Mouse (Mus musculus) spleen, postnatal 36 days (tissue): ENCODE data around the gene Sycn.

Experiments used
- DNase-seq, 2 experiments: peaks; one replicate each; pipeline ENCODE4 v3.0.0; 2022; ENCODE audit warnings: low spot score in 2 of 2, mixed read lengths in 1 of 2

The Sycn gene

DNA sequence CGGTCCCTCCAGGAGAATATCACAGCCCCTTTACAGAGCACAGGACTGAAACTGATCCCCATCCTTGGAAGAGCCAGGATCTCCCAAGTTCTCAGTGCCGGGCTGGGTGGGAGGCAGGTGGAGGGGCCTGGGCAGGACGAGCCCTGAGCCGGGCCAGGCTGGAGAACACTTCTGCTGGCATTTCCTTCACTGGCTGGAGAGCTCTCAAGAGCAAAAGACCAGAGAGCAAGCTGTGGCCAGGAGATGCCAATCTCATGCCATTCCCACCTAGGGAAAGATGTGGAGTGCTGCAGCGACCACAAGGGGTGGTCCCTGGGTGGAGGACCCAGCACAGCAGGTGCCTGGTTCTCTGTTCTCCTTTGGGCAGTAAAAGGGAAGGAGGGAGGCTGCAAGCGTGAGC, 44.3 kb downstream of the Sycn start:
- DNase-seq = no peak

DNA sequence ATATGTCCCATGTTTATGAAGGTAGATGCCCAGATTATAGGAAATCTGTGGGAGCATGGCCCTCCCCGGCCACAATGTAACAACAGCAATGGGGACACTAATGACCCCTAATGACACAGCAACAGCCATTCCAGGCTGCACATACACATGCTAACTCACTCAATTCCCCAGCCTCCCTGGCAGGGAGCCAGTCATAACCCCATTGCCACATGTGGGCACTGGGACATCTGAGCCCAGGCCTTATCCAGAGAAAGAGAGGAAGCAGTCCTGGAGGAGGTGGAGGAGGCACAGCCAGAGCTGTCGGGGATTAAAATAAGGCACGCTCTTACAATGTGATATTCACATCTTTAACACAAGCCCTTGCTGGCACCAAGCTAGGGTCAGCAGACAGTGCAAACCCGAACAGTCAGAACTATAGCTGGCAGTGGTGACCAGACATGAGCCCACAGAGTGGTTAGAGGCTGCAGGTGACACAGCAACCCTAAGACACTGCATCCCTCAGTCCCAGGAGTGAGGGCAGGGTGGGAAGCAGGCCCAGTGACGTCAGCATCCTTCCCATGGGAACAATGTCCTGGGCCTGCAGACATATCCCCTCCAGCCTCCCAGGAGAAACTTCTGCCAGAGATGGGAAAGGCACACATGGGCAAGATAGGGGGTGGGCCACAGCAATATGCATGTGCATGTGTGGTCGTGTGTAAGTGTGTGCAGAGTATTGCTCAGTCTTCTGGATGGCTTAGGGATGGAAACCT, 46.2 kb downstream of the Sycn start:
- DNase-seq = no peak

DNA sequence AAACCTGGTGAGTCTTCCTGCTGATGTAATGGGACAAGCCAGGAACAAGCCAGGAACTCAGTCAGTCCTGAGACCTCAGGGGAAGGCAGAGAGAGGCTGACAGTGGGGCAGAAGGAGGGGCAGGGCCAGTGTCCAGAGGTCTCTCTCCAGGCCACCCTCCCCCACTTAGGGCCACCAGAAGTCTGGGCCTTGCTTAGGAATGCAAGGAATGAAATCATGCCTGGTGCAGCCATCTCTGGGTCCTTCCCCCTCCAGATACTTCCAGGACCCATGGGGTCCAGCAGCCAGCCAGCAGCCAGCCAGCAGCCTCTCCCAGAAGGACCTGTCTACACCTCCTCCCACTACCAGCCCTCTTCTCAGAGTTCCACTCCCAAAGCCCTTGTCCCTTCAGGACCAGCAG, 47.0 kb downstream of the Sycn start:
- DNase-seq = no peak
